Mouse (Mus musculus): Measurements from ENCODE around the gene Gm6525. TPM values are rescaled to one million over a fixed set of nuclear protein-coding genes. Genes with fewer than 3 reads are reported as not detected.

Gm6525 gene
- total RNA-seq (2023) = not detected in 2 replicates

GRCm38 (mm10) chr3:84173581-84174154 lies at the start of gene Gm6525:
TSS of gene Gm6525 (plus strand) at chr3:84174104.

DNA sequence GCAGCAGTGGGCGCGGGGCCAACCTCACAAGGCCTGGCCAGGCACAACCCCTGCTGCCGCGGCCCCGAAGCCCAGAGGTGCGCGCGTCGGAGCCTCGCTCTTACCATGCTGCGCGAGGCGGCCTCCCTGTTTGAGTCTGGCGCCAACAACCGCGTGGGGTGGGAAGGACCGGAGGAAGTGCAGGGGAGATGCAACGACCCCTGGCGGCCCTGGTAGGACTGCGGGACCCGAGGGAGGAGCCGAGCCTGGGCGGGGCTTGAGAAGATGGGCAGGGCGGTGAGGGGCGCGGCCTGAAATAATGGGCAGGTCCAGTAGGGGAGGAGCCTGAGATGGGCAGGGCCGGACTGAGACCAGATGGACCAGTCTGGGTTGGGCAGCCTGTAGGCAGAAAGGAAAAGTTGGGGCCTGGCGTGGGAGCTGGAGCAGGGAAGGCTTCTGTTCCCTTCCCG lies 18.3 kb upstream of the Gm6525 start, which contains the start of gene Mnd1:
TSS of gene Mnd1 (minus strand) at position 229 of the 449 bp plus-strand sequence.

Other genes starting within 250 kb of the Gm6525 start
- gene Tmem131l, start 133.9 kb upstream of the Gm6525 start, total RNA-seq (2023) = 188 and 272 TPM in 2 replicates
- gene Mnd1, start 18.3 kb upstream of the Gm6525 start, total RNA-seq (2023) = 3.5 and 3.7 TPM in 2 replicates
- gene Trim2, start 132.8 kb downstream of the Gm6525 start, total RNA-seq (2023) = 1.00 and 1.3 TPM in 2 replicates